Mouse (Mus musculus) v-Abl transformed pro-B cells (cell line): Measurements from ENCODE around the gene Dlg2.

Experiments used
- in situ Hi-C, 2 experiments: fragments of 400-800 bp; cut with MboI; formaldehyde crosslinking; loops; one replicate each; pipeline ENCODE4 v1.15.1; 2025; ENCODE audit not compliant: unreplicated experiment in 2 of 2

Dlg2 gene

GRCm38 (mm10) chr7:91849364-91849763, 1372.9 kb downstream of the Dlg2 start:
- in situ Hi-C loops, result no loop called here

GRCm38 (mm10) chr7:91853653-91854052, 1377.2 kb downstream of the Dlg2 start:
- in situ Hi-C loops, result no loop called here

- in situ Hi-C loops, result no loop called here
These were observed 1380.5 kb downstream of the Dlg2 start for GRCm38 (mm10) chr7:91856931-91857330.

- in situ Hi-C loops, result no loop called here
These were observed 1386.5 kb downstream of the Dlg2 start for GRCm38 (mm10) chr7:91862806-91863531.

DNA sequence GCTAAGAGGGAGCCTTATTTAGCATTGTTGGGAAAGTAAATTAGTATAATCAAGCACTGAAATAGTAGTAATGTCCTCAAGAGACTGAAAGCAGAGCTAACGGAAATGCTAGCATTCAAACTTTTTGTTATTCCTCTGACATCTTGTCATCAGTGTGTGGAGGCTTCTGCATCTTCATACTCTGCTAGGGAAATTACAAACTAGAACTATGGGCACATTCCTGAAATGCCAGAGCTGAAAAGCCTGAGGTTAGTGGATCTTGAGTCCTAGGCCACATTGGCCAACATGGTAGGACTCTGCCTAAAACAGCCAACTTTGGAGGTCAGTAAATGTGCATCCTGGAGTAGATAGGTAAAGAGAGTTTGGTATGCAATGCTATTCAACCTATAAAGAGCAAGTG, 1392.4 kb downstream of the Dlg2 start:
- in situ Hi-C loops, result no loop called here

DNA sequence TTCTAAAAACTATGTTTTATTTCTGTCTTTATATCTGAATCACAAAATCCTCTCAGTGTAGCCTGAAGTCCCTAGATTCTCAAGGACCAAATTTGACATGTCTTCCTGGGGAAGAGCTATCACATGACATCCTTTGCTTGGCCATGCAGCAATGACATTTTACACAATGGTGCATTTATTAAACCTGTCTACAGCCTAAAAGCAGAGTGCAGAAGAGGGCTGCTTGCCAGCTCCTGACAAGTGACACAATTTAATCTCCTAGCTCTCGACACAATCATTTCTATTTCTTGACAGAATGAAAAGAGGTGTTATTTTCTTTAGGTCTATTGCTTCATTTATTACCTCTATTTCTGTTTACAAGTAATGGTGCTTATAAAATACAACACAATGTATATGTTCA, 1400.4 kb downstream of the Dlg2 start:
- in situ Hi-C loops, result no loop called here

DNA sequence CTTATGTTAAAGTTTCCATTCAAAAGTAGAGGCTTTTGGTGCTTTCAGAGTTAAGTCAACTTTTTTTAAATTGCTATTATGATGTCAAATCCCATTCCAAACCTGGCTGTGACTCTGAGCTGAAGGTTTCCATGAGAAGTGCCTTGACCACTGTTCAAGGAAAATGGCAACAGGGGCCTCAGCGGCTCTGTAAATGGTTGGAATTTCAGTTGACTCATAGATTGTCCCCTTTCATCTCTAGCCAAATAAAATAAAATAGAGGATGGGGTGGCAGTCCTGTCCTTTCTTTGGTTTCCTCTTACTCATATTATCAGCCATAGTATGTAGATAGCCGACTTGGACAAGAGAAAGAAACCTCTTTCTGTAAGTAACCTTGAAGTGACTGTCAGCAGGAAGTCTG, 1401.3 kb downstream of the Dlg2 start:
- in situ Hi-C loops, result no loop called here

GRCm38 (mm10) chr7:91886336-91886735, 1409.9 kb downstream of the Dlg2 start:
- in situ Hi-C loops, result no loop called here

GRCm38 (mm10) chr7:91893991-91894390, 1417.5 kb downstream of the Dlg2 start:
- in situ Hi-C loops, result no loop called here

GRCm38 (mm10) chr7:91896935-91897334, 1420.5 kb downstream of the Dlg2 start:
- in situ Hi-C loops, result no loop called here

- in situ Hi-C loops, result no loop called here
These were observed 1421.0 kb downstream of the Dlg2 start for GRCm38 (mm10) chr7:91897509-91897908.

GRCm38 (mm10) chr7:91902503-91902902, 1426.0 kb downstream of the Dlg2 start:
- in situ Hi-C loops, result no loop called here

DNA sequence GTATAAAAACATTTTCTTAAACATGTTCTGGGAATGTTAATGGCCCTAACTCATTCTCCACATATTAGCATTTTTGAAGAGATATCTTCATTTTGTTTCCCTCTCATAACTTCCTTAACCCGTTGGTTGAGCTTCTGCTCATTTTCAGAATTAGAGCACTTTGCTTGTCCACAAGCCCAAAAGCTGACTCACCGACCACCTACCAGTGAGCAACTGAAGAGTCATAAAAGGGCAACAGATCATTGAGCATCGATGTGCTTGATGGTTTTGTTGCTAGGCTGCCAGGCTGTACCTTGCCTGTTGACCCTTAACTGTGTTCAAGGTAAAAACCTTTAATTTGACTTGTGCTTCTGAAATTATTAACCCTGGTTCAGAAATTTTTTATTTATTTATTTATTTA, 1440.3 kb downstream of the Dlg2 start:
- in situ Hi-C loops, result no loop called here

- in situ Hi-C loops, result no loop called here
These were observed 1442.6 kb downstream of the Dlg2 start for GRCm38 (mm10) chr7:91919099-91919498.

GRCm38 (mm10) chr7:91919738-91920137, 1443.3 kb downstream of the Dlg2 start:
- in situ Hi-C loops, result no loop called here

DNA sequence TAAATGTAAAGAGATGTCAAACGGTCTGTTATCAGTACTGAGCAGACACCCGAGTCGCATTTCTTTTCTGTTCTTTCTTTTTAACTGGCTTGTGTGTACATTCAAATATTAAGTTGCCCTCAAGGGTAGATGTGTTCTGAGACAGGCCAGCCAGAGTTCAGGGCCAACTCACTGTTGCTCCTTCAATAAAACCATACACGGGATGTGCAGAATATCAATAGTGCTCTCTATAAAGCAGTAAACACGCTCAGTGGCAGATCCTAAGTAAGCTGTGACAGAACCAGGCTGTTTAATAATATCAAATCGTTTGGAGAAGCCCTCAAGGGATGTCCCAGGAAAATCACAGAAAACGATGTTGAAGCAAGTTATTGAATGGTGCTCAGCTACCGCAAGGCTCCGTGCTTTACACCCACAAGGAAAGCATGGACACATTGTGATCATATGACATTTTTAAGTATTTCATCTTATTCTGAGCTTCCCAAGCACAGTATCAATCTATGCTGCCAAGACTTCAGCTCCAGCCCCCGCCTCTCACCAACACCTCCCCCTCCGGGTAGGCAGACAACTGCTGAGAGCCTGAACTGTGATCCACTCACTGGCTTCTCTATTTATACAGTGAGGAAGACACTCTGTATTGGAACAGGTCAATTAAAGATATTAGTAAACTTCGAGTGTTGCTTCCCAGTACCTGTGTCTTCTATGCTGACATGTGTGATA, 1458.6 kb downstream of the Dlg2 start:
- in situ Hi-C loops, result no loop called here

- in situ Hi-C loops, result no loop called here
These were observed 1459.7 kb downstream of the Dlg2 start for GRCm38 (mm10) chr7:91936193-91936592.

DNA sequence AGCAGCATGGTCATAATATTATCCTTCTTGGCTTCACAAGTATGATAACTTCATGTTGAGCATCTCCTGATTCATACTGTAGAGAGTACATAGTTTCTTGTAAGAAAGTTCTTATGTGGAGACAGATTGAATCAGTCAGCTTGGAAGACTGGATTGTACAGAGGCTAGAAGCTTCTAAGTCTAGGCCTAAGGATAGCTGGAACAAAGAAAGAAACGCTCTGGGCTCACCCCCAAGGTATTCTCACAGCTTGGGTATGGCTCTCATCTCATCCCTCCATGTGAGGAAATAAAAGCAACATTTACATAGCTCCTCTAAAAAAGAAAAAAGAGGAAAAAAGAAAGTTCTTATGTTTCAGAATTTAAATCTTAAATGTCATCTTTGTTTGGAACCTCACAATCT, 1466.8 kb downstream of the Dlg2 start:
- in situ Hi-C loops, result no loop called here

GRCm38 (mm10) chr7:91955584-91955983, 1479.1 kb downstream of the Dlg2 start:
- in situ Hi-C loops, result no loop called here

GRCm38 (mm10) chr7:91962956-91963355, 1486.5 kb downstream of the Dlg2 start:
- in situ Hi-C loops, result no loop called here

GRCm38 (mm10) chr7:91972970-91973369, 1496.5 kb downstream of the Dlg2 start:
- in situ Hi-C loops, result no loop called here

DNA sequence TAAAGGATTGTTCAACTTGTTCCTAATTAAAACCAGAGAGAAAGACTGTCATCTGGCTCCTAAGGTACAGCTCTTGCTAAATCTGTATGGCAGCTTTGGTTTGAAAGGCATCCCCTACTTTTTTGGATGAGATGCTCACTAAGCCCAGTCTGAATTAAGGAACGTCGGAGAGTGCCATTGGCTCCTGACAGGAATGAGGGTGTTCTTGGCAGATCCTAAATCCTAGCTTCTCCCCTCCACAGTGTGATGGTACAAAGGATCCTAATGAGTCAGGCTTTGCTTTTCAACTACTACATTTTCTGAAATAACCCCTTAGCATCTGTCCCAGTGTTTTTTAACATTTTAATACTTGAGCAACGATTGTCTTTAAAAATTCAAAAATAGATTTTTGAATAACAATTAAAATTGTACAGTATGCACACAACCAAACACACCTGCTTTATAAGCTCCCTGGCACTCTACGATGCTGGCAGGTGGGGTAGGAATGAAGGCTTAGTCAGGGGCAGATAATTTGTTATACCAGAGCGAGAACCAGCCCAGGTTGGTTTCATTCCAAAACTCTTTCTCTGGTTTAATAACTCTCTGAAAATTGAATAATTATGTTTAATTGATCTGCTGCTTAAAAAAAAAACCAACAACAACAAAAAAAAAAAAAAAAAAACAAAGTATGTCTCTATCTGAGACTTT, 1527.4 kb downstream of the Dlg2 start:
- in situ Hi-C loops, result no loop called here
